Mouse (Mus musculus): ENCODE measurements around the gene Vmn2r22. TPM values are rescaled to one million over a fixed set of nuclear protein-coding genes. Genes with fewer than 3 reads are reported as not detected.
"Not testable (repeated sequence)": the region's sequence is repeated elsewhere in the genome, so short reads cannot be mapped to it uniquely, and the experiment has no call there.

Vmn2r22 gene
- total RNA-seq (2014; fragmentation: Nextera tagmentation) (not detected in 2 replicates), total RNA-seq (2017) (not detected in 2 replicates)

GRCm38 (mm10) chr6:123650625-123651024 is at the start of gene Vmn2r22:
Gene Vmn2r22, minus strand, starts transcription at chr6:123650725.
- ATAC-seq (replicated peaks; ENCODE audit: poor library complexity, severe bottlenecking): not testable (repeated sequence)

- ATAC-seq (replicated peaks; ENCODE audit: poor library complexity, severe bottlenecking): no peak
These were observed 46.7 kb upstream of the Vmn2r22 start for GRCm38 (mm10) chr6:123697213-123697612.

GRCm38 (mm10) chr6:123696639-123697038 is 46.1 kb upstream of the Vmn2r22 start:
- not testable (repeated sequence) for ATAC-seq (replicated peaks; ENCODE audit: poor library complexity, severe bottlenecking)

GRCm38 (mm10) chr6:123657040-123657439 is 6.5 kb upstream of the Vmn2r22 start:
- ATAC-seq (replicated peaks; ENCODE audit: poor library complexity, severe bottlenecking): no peak

GRCm38 (mm10) chr6:123639394-123639793 is 11.1 kb downstream of the Vmn2r22 start:
- not testable (repeated sequence) for ATAC-seq (replicated peaks; ENCODE audit: poor library complexity, severe bottlenecking)

GRCm38 (mm10) chr6:123623784-123624183 is 26.7 kb downstream of the Vmn2r22 start:
- ATAC-seq (replicated peaks; ENCODE audit: poor library complexity, severe bottlenecking): not testable (repeated sequence)

- not testable (repeated sequence) for ATAC-seq (replicated peaks; ENCODE audit: poor library complexity, severe bottlenecking)
These were observed 62.2 kb downstream of the Vmn2r22 start for GRCm38 (mm10) chr6:123588368-123588767.

- ATAC-seq (replicated peaks; ENCODE audit: poor library complexity, severe bottlenecking): not testable (repeated sequence)
These were observed 62.7 kb downstream of the Vmn2r22 start for GRCm38 (mm10) chr6:123587796-123588328.

GRCm38 (mm10) chr6:123583988-123584387 is 66.5 kb downstream of the Vmn2r22 start:
- not testable (repeated sequence) for ATAC-seq (replicated peaks; ENCODE audit: poor library complexity, severe bottlenecking)

- not testable (repeated sequence) for ATAC-seq (replicated peaks; ENCODE audit: poor library complexity, severe bottlenecking)
These were observed 75.8 kb downstream of the Vmn2r22 start for GRCm38 (mm10) chr6:123574698-123575097.

Other genes with a start within 250 kb of the Vmn2r22 start
- 0.06 TPM in 1 of 2 replicates, not detected in the other for gene Vmn2r20, start 232.6 kb downstream of the Vmn2r22 start, total RNA-seq (2014; fragmentation: Nextera tagmentation)
- gene Vmn2r20, start 232.6 kb downstream of the Vmn2r22 start, total RNA-seq (2017): not detected in 2 replicates
- not detected in 2 replicates for gene Vmn2r21, start 117.3 kb downstream of the Vmn2r22 start, total RNA-seq (2014; fragmentation: Nextera tagmentation)
- not detected in 2 replicates for gene Vmn2r21, start 117.3 kb downstream of the Vmn2r22 start, total RNA-seq (2017)
- not detected in 2 replicates for gene Vmn2r23, start 51.9 kb upstream of the Vmn2r22 start, total RNA-seq (2014; fragmentation: Nextera tagmentation)
- gene Vmn2r23, start 51.9 kb upstream of the Vmn2r22 start, total RNA-seq (2017): not detected in 2 replicates
- not detected in 2 replicates for gene Vmn2r24, start 128.2 kb upstream of the Vmn2r22 start, total RNA-seq (2014; fragmentation: Nextera tagmentation)
- not detected in 2 replicates for gene Vmn2r24, start 128.2 kb upstream of the Vmn2r22 start, total RNA-seq (2017)
- not detected in 2 replicates for gene Vmn2r25, start 202.7 kb upstream of the Vmn2r22 start, total RNA-seq (2014; fragmentation: Nextera tagmentation)
- gene Vmn2r25, start 202.7 kb upstream of the Vmn2r22 start, total RNA-seq (2017): not detected in 2 replicates

All from granulocyte monocyte progenitor cell, adult 5-6 weeks (primary cell).